Mouse (Mus musculus) lung, postnatal 25 days (tissue): Measurements from ENCODE around the gene Pnpla5.

ENCODE experiments used
- DNase-seq: peaks from one replicate; pipeline ENCODE4 v3.0.0; 2022; ENCODE audit warnings: low spot score

Pnpla5 gene

DNA sequence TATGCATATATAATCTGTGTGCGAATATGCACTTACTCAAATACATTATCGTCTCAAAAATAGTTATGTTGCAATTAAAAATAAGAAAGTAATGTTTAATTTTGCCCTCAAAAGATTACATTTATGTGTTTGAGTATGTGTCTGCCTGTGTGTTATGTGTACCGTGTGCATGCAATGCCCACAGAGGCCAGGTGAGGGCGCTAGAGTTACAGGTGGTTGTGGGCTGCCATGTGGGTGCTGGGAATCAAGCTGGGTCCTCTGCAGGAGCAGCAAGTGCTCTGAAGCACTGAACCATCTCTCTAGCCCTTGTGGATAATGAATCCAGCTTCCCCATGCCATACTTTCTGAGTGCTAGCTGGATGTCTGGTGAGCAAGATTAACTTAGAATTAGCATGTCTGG is 57.3 kb downstream of the Pnpla5 start:
- no peak for DNase-seq

GRCm38 (mm10) chr15:84065140-84065539 is 57.8 kb downstream of the Pnpla5 start, which contains the start of gene Efcab6:
Efcab6 (minus strand) TSS chr15:84065379.
- no peak for DNase-seq
